Mouse (Mus musculus) ES-E14 (cell line): ENCODE data around the gene Pycard. TPM values are rescaled to one million over a fixed set of nuclear protein-coding genes. Genes with fewer than 3 reads are reported as not detected.

ENCODE experiments used
- DNase-seq: peaks from one replicate; pipeline ENCODE4 v3.0.0-alpha.2; 2013; ENCODE audit warnings: low read depth, low spot score
- H3K27ac ChIP-seq: 2 replicates; pipeline ENCODE4 v1.5.1; 2012; ENCODE audit warnings: low read depth, mild to moderate bottlenecking, low read length, moderate library complexity, mixed read lengths; ENCODE audit not compliant: poor library complexity, insufficient read depth, severe bottlenecking
- H3K36me3 ChIP-seq: 2 replicates; pipeline ENCODE4 v1.6.1; 2012; ENCODE audit warnings: mild to moderate bottlenecking, low read length, moderate library complexity, mixed read lengths; ENCODE audit not compliant: control insufficient read depth, poor library complexity, insufficient read depth, severe bottlenecking
- H3K4me1 ChIP-seq, 2 experiments: fragments of 150-350 bp in 1 of 2; sonication (generic) in 1 of 2; 2 replicates each; pipeline ENCODE4 v1.6.1; 2012; ENCODE audit warnings: low read length in 2 of 2, mild to moderate bottlenecking in 1 of 2, mixed read lengths in 1 of 2; ENCODE audit not compliant: control insufficient read depth in 2 of 2, insufficient read depth in 2 of 2, poor library complexity in 1 of 2
- H3K4me3 ChIP-seq, 2 experiments: fragments of 150-350 bp in 1 of 2; sonication (generic) in 1 of 2; 2 replicates each; pipeline ENCODE4 v1.5.1; 2012; ENCODE audit warnings: low read length in 2 of 2, low read depth in 1 of 2, mild to moderate bottlenecking in 1 of 2, mixed read lengths in 1 of 2; ENCODE audit not compliant: insufficient read depth in 1 of 2, poor library complexity in 1 of 2, severe bottlenecking in 1 of 2
- H3K9ac ChIP-seq: 2 replicates; pipeline ENCODE4 v1.6.1; 2012; ENCODE audit warnings: low read depth, mild to moderate bottlenecking, low read length, mixed read lengths; ENCODE audit not compliant: poor library complexity, insufficient read depth, severe bottlenecking
- H3K9me3 ChIP-seq: fragments of 150-350 bp; sonication (generic); 2 replicates; pipeline ENCODE4 v1.6.1; 2012; ENCODE audit warnings: low read depth, mild to moderate bottlenecking, low read length; ENCODE audit not compliant: control insufficient read depth, insufficient read depth
- CHD2 ChIP-seq: IDR thresholded peaks from 2 replicates; pipeline ENCODE4 v1.6.1; 2014; ENCODE audit warnings: mild to moderate bottlenecking, low read depth, low read length, inconsistent platforms
- HCFC1 ChIP-seq: IDR thresholded peaks from 2 replicates; pipeline ENCODE4 v1.6.1; 2012; ENCODE audit warnings: low read length, inconsistent platforms, borderline replicate concordance; ENCODE audit not compliant: insufficient read depth
- MAFK ChIP-seq: IDR thresholded peaks from 2 replicates; pipeline ENCODE4 v1.6.1; 2014; ENCODE audit warnings: mild to moderate bottlenecking, low read depth, low read length, inconsistent platforms; ENCODE audit not compliant: insufficient read depth
- ZC3H11A ChIP-seq: IDR thresholded peaks from 2 replicates; pipeline ENCODE4 v1.6.1; 2012; ENCODE audit warnings: low read depth, mild to moderate bottlenecking, inconsistent platforms, low read length, borderline replicate concordance
- ZNF384 ChIP-seq: IDR thresholded peaks from 2 replicates; pipeline ENCODE4 v1.6.1; 2012; ENCODE audit warnings: low read depth, low read length, inconsistent platforms
- in situ Hi-C, 2 experiments: fragments of 600-800 bp; cut with MboI; formaldehyde crosslinking; loops; one replicate each; pipeline ENCODE4 v1.15.1; 2025; ENCODE audit warnings: low sequenced_read_pairs in 2 of 2, inconsistent platforms in 1 of 2; ENCODE audit not compliant: unreplicated experiment in 2 of 2
- total RNA-seq: library from RNA; depleted of rRNA; stranded (reverse); fragments of 300-350 nt; gene quantifications from 2 replicates; pipeline ENCODE4 v1.2.3, GENCODE M21; 2012

Gene Pycard
- total RNA-seq, 1 experiment: 38.7 TPM

- in situ Hi-C loops: no loop called here
- no peak for DNase-seq
- H3K4me3 ChIP-seq: peak overlapping the region; percentile 69 to 76
- H3K9me3 ChIP-seq: no peaks in the 10 kb centered on the region
- H3K4me1 ChIP-seq: no peaks in the 10 kb centered on the region; a peak in 1 of 4 replicates
- TF ChIP-seq ZNF384 (peak; percentile 83), ZC3H11A (no peak), MAFK (peak; percentile 71), HCFC1 (no peak), CHD2 (no peak)
- peak overlapping the region; percentile 73 for H3K9ac ChIP-seq
- peaks cover 4% of the 10 kb centered on the region; the same call in 1 of the 2 replicates for H3K36me3 ChIP-seq
- H3K27ac ChIP-seq: peak overlapping the region; percentile 51
These were observed 953 bp downstream of the Pycard start for GRCm38 (mm10) chr7:127992488-127993340.

GRCm38 (mm10) chr7:127991643-127992487 is 1.8 kb downstream of the Pycard start:
- in situ Hi-C loops: no loop called here
- Histone ChIP-seq H3K9ac (no peak overlapping the region), H3K36me3 (peaks cover 8% of the 10 kb centered on the region; the same call in 1 of the 2 replicates), H3K4me1 (no peaks in the 10 kb centered on the region; a peak in 1 of 4 replicates), H3K27ac (no peak overlapping the region), H3K4me3 (no peak overlapping the region), H3K9me3 (no peaks in the 10 kb centered on the region)
- DNase-seq: peak; percentile 65
- TF ChIP-seq MAFK (no peak), CHD2 (0 out of 2 replicates have a peak, but pooled peaks have one; percentile 31), HCFC1 (0 out of 2 replicates have a peak, but pooled peaks have one; percentile 26), ZC3H11A (no peak), ZNF384 (peak; percentile 90)

GRCm38 (mm10) chr7:127988904-127989303 is 4.8 kb downstream of the Pycard start:
- Histone ChIP-seq H3K27ac (no peak overlapping the region), H3K36me3 (peaks cover 23% of the 10 kb centered on the region; the same call in 1 of the 2 replicates), H3K4me1 (no peaks in the 10 kb centered on the region; a peak in 1 of 4 replicates), H3K9me3 (no peaks in the 10 kb centered on the region), H3K4me3 (no peak overlapping the region), H3K9ac (no peak overlapping the region)
- in situ Hi-C loops: loop anchor here in 1 of 2 experiments (10.0 kb wide), 1 partner anchor 464 kb away; no protein-coding TSS in a partner anchor
- no peak for TF ChIP-seq CHD2
- TF ChIP-seq ZNF384: peak; percentile 82
- TF ChIP-seq ZC3H11A: no peak
- peak; percentile 81 for TF ChIP-seq MAFK
- DNase-seq: no peak

GRCm38 (mm10) chr7:127980606-127981005 is 13.1 kb downstream of the Pycard start:
- in situ Hi-C loops: loop anchor here in 1 of 2 experiments (10.0 kb wide), 1 partner anchor 456 kb away; no protein-coding TSS in a partner anchor
- DNase-seq: no peak
- Histone ChIP-seq H3K27ac (no peak overlapping the region), H3K9ac (no peak overlapping the region), H3K4me1 (no peaks in the 10 kb centered on the region), H3K36me3 (peaks cover 54% of the 10 kb centered on the region), H3K9me3 (no peaks in the 10 kb centered on the region), H3K4me3 (no peak overlapping the region)
- TF ChIP-seq MAFK (no peak), HCFC1 (no peak), CHD2 (no peak), ZNF384 (no peak), ZC3H11A (no peak)
